Mouse (Mus musculus) lung, adult 2 months (tissue): ENCODE measurements around the gene Gxylt1.

Source experiments
- CTCF ChIP-seq: fragments of 200-500 bp; IDR thresholded peaks from 2 replicates; pipeline ENCODE4 v1.5.1; 2011; ENCODE audit warnings: mild to moderate bottlenecking, low read length, control low read depth; ENCODE audit not compliant: insufficient read depth
- POLR2A ChIP-seq: fragments of 200-500 bp; IDR thresholded peaks from 2 replicates; pipeline ENCODE4 v1.6.1; 2011; ENCODE audit warnings: low read depth, mild to moderate bottlenecking, control low read depth, low read length, borderline replicate concordance; ENCODE audit errors: extremely low read depth

DNA sequence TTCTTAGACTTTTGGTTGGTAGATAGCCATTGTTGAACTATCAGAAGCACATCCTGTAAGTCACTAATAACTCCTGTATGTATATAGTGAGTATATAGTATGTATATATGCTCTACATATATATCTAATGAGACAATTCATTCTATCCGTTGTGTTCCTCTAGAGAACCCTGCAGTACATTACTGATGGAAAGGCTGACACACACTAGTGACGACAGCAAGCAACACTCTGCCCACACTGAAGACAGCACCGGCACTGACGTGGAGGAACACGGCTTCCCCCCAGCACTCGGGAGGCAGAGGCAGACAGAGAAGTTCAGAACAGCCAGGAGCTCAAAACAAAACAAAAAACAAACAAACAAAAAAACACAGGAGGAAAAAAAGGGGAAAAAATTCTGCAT, 22.6 kb downstream of the Gxylt1 start:
- TF ChIP-seq POLR2A (no peak), CTCF (no peak)
